Mouse (Mus musculus) limb, embryonic 12.5 days (tissue): Measurements from ENCODE around the gene Sdf2. TPM values are rescaled to one million over a fixed set of nuclear protein-coding genes. Genes with fewer than 3 reads are reported as not detected.

Experiments
- polyA plus RNA-seq: library from polyadenylated mRNA; unstranded; fragments of >200 nt; fragmentation: Nextera tagmentation; extraction: Ambion mirVana; gene quantifications from 2 replicates; pipeline ENCODE4 v1.2.1, GENCODE M21; 2016

Sdf2 gene
- polyA plus RNA-seq, 1 experiment from 2014 or later: 49.5 TPM

Other genes starting within 250 kb of the Sdf2 start
- 19.0 and 20.4 TPM in 2 replicates for gene Dhrs13, start 213.5 kb upstream of the Sdf2 start, polyA plus RNA-seq
- 49.5 and 52.0 TPM in 2 replicates for gene Flot2, start 207.8 kb upstream of the Sdf2 start, polyA plus RNA-seq
- gene Eral1, start 165.4 kb upstream of the Sdf2 start, polyA plus RNA-seq: 39.2 and 41.0 TPM in 2 replicates
- 12.7 and 14.5 TPM in 2 replicates for gene Fam222b, start 151.1 kb upstream of the Sdf2 start, polyA plus RNA-seq
- 115 and 128 TPM in 2 replicates for gene Traf4, start 80.2 kb upstream of the Sdf2 start, polyA plus RNA-seq
- 18.3 and 20.4 TPM in 2 replicates for gene Nek8, start 69.1 kb upstream of the Sdf2 start, polyA plus RNA-seq
- 11.6 and 11.9 TPM in 2 replicates for gene Tlcd1, start 69.0 kb upstream of the Sdf2 start, polyA plus RNA-seq
- 1,381 and 1,432 TPM in 2 replicates for gene Rpl23a, start 62.2 kb upstream of the Sdf2 start, polyA plus RNA-seq
- 149 and 157 TPM in 2 replicates for gene Rab34, start 57.3 kb upstream of the Sdf2 start, polyA plus RNA-seq
- gene Proca1, start 52.4 kb upstream of the Sdf2 start, polyA plus RNA-seq: 1.9 and 2.7 TPM in 2 replicates
- gene Supt6, start 241 bp downstream of the Sdf2 start, polyA plus RNA-seq: 36.8 and 42.2 TPM in 2 replicates
- gene 2610507B11Rik, start 16.0 kb downstream of the Sdf2 start, polyA plus RNA-seq: 79.1 and 81.8 TPM in 2 replicates
- 0.26 and 0.28 TPM in 2 replicates for gene BC030499, start 45.1 kb downstream of the Sdf2 start, polyA plus RNA-seq
- gene Spag5, start 55.8 kb downstream of the Sdf2 start, polyA plus RNA-seq: 55.3 and 63.6 TPM in 2 replicates
- 4.0 and 5.0 TPM in 2 replicates for gene Aldoc, start 77.2 kb downstream of the Sdf2 start, polyA plus RNA-seq
- 68.8 and 72.5 TPM in 2 replicates for gene Pigs, start 82.7 kb downstream of the Sdf2 start, polyA plus RNA-seq
- 94.8 and 96.3 TPM in 2 replicates for gene Unc119, start 97.7 kb downstream of the Sdf2 start, polyA plus RNA-seq
- not detected in 2 replicates for gene Foxn1, start 140.8 kb downstream of the Sdf2 start, polyA plus RNA-seq
- not detected in 2 replicates for gene Slc13a2, start 176.5 kb downstream of the Sdf2 start, polyA plus RNA-seq
- 15.0 and 17.1 TPM in 2 replicates for gene Slc46a1, start 220.0 kb downstream of the Sdf2 start, polyA plus RNA-seq